Mouse (Mus musculus): Measurements from ENCODE around the gene Gpatch3. TPM values are rescaled to one million over a fixed set of nuclear protein-coding genes. Genes with fewer than 3 reads are reported as not detected.
A peak's percentile ranks its signal among the peaks of the same experiment; 100 is the strongest.

The Gpatch3 gene
- total RNA-seq (2021), result 10 to 100 TPM in 1 of 2 experiments, 1 to 10 TPM in 1; 6.2 to 10.0 TPM

DNA sequence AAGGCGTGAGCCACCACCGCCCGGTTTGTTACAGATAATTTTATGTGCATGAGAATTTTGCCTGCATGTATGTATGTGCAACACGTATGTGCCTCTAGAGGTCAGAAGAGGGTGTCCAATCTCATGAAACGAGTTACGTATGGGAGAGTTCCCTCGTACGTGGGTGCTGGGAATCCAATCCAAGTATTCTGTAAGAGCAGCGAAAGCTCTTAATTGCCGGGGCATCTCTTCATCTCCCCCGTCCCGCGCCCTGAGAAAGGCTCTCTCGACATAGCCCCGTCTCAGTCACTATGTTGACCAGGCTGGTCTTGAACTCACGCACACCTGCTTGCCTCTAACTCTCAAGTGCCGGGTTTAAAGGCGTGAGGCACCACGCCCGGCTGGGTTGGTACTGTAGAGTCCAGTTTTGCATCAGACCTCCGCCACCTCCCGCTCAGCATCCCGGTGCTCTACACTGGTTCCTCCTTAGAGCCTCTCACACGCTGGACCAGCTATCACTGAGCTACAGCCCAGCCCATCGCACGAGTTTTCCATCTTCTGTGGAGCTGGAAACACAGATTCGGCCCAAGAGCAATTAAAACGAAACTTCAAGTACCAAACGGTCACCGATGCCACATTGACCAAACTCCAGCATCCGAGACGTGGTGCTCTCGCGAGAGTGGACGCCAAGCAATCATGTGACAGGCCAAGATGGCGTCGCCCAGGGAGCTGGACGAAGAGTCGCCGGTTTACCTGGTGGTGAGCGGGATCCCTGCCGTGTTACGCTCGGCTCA lies at the start of gene Gpatch3:
Gene Gpatch3, plus strand, starts transcription at position 676 of the 773 bp plus-strand sequence.
- intact Hi-C loops (cut with DNase I), result no loop called here

DNA sequence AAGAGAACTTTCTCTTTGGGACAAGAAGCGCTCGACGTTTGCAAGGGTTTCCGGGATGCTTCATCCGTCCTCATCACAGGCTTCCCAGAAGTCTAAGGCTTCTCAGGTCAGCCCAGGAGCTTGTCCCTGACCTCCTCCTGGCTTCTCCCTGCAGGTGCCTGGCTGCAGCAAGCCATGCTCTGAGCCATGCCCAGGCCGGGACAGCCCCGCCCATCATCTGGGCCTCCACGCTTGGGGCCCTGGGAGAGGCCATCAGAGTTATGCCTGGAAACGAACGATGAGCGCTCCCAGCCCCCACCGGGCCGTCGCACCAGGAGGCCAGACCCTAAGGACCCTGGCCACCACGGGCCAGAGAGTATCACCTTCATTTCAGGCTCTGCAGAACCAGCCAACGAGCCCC lies 46.8 kb upstream of the Gpatch3 start:
- no peak for DNase-seq

More for the DNA sequence above, at the start of gene Gpatch3:
- peak; percentile 94 for DNase-seq

DNA sequence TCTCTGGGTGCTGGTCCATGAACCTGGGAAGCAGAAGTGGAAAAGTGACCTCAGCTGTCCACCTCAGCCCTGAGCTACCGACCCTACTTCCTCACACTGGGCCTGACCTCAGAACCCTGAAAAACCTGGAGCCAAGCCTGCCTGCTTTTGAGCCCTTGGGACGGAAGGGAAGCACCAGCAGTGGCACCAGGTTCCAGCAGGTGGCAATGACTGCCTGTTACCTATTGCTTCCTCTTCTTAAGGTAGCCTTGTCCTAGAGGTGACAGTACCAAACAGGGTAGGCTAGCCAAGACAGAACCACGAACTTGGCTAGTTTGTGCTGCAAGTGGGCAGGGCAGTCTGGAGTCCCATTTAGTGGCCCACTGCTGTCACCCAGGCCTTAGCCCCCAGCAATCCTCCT lies 41.8 kb upstream of the Gpatch3 start:
- intact Hi-C loops (cut with DNase I), result no loop called here
- no peak for DNase-seq

More for the DNA sequence above, 46.8 kb upstream of the Gpatch3 start:
- intact Hi-C loops (cut with DNase I), result no loop called here

DNA sequence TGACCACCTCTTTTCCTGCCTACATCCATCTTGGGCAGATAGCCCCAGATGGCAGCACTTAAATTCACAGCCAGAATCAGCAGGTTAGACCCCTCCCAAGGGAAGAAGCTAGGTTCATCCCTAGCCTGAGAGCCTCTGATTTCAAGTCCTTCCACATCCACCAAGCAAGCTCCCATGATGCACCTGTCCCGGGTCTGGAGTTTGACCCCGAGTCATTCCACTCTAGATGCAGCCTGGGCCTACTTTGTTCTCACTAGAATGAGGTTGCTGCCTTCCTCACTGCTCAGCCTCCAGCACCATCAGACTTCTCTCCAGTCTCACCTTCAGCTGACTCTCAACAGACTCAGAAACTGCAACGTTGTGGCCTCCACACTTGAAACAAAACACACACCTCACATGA lies 38.5 kb upstream of the Gpatch3 start:
- DNase-seq, result no peak
- intact Hi-C loops (cut with DNase I), result no loop called here

DNA sequence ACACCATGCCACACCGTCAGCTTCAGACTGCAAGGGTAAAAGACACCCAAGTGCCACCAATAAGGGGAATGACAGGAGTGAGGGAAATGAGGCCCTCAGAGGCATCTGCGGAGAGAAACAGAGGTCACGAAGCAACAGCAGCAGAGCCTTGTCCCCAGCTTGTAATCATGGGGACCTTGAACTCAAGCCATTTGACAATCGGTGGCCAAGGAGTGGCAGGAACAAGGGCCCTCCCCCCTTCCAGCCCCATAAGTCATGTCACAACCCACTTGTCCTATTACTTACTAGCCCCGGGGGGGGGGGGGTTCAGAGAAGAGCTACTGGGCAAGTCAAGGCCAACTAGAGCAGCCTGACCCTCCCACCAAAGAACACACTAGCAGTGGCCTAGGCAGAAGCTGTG lies 37.9 kb upstream of the Gpatch3 start:
- no peak for DNase-seq
- intact Hi-C loops (cut with DNase I), result no loop called here

DNA sequence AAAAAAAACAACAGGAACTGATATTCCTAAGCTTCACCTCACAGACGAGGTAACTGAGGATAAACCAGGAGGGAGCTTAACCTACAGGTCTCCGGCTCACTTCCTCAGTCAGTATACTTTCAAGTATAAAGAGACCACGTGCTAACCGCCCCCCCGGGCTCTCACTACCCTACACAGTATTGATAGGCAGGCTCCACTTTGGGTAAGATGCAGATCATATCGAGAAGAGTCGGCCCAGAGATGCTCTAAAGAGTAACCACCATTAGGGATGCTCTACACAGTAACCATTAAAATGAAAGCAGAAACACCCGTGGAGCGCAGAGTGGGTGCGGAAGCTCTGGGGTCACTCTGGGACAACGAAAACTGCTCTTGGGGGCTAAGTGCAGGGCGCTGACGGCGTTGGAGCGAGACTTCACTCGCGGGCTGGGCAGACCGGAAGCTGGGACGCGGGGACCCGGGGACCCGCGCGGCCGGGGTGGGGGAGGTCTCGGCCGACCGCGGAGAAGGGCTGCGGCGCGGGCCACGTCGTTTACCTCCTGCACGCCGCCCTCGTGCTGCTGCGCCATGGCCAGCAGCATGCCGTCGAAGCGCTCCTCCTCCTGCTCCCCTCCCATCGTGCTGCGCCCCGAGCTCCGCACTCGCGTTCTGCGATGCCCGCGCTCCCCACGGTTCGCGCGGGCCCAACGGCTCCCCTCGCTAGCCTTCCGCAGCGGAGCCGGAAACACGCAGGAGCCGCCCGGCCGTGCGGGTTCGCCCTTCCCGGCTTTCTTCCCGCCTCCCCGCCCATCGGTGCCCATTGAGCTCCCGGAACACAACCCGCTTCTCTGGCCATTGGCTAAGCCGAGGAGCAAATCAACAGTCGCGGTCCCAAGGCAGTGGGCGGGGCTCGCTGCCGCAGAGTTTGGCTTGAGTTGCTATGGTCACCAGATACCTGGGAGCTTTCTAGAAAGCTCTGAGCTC lies 29.0 kb upstream of the Gpatch3 start, which contains the start of gene Nudc:
Gene Nudc, minus strand, starts transcription at position 725 of the 960 bp plus-strand sequence.
- intact Hi-C loops (cut with DNase I), result no loop called here
- peak; percentile 96 for DNase-seq

DNA sequence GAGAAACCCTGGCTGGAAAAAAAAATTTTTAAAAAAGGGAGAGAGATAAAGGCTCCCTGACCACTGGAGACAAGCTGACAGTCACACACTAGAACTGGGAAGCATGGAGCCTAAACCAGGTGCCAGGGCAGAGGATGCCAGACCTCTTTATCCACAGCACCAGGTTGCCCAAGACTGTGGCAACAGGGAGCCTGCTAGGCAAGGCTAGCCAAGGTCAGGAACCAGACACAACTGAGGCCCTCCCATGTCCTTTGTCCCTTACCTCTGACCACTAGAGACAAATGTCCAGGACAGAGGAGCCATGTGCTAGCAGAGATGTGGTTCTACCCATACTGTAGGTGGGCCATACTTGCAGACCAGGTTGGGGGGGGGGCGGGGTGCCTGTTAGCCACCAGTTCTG lies 22.5 kb upstream of the Gpatch3 start:
- no peak for DNase-seq
- intact Hi-C loops (cut with DNase I), result no loop called here

DNA sequence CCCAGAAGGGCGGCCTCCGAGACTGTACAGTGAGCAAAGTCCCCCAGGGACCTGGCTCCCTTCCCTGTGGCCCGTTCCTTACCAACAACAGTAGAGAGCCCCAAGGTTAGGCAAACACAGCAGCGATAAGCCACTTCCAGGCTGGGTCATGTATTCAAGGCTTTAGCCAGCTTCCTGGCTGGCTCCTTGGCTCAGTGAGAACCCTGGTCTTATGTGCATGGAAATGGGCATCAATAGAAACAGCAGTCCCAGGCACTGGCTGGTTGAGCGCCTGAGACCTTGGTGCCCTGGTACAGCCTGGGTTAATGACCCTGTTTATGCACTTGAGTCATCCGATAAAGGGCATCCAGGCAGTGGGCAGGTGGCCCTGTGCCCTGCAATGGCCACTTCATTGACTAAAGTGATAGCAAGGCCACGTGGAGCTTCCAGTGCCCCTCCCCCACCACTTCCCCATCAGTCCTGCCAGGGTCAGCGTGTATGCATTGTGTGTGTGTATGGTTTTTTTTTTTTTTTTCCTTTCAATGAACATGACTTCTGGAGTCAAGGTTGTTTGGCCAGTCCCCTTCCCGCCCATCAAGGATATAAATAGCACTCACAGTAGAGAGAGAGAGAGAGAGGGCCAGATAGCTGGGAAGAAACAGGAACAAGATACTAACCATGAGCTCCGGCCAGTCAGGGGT lies 21.6 kb upstream of the Gpatch3 start, which contains the start of gene Nr0b2:
Gene Nr0b2, plus strand, starts transcription at position 609 of the 680 bp plus-strand sequence.
- intact Hi-C loops (cut with DNase I), result no loop called here
- DNase-seq, result no peak

DNA sequence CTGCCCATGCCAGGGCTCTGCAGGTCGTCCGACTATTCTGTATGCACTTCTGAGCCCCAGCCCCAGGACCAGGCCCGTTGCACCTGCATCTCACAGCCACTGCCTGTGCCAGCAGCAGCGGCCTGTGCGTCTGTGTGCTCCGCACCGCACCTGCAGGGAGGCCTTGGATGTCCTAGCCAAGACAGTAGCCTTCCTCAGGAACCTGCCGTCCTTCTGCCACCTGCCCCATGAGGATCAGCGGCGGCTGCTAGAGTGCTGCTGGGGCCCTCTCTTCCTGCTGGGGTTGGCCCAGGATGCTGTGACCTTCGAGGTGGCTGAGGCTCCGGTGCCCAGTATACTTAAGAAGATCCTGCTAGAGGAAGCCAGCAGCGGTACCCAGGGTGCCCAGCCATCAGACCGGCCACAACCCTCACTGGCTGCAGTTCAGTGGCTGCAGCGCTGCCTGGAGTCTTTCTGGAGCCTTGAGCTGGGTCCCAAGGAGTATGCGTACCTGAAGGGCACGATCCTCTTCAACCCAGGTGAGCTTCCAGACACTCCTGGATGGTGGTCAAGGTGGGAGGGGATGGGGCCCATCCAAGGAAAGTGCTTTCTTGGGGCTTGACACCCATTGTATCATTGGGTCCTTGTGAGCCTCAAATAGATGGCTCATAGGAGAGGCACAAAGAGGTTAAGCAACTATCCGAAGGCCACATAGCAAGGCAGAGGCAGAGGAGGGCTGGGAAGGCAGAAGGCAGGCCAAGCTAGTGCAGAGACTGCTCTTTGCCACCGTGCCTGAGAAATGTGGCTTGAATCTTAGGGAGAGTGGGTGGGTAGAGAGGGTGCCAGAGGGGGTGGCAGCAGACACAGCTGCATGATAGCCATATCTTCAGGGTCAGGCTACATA lies 20.9 kb upstream of the Gpatch3 start:
- DNase-seq, result no peak
- intact Hi-C loops (cut with DNase I), result no loop called here

DNA sequence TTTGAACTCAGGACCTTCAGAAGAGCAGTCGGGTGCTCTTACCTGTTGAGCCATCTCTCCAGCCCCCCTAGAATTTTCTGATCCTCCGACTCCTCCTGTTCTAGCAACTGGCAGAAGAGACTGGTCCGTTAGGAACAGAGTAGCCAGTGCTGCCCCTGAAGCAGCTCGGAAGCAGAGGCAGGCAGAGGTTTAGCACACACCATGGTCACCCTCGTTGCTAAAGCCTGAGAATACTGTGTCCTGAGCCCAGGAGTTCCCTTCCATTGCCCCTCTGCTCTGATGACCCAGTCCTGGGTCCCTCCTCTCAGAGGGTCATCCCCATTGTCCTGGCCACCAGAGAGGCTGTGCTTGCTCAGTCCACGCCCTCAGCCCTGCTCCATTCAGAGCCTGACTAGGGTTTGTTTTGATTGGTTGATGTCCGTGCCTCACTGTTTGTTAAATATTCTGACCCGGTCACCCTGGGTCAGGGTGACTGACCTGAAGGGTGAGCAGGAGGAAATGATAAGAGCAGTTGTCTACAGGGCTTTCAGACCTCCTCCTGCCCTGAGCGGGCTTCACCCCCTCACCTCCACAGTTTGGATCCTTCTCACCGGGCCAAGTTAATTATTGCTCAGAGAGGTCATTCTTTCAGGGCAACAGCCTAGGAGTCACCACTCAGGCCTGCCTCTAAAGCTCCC lies 17.4 kb upstream of the Gpatch3 start:
- intact Hi-C loops (cut with DNase I), result no loop called here
- no peak for DNase-seq

DNA sequence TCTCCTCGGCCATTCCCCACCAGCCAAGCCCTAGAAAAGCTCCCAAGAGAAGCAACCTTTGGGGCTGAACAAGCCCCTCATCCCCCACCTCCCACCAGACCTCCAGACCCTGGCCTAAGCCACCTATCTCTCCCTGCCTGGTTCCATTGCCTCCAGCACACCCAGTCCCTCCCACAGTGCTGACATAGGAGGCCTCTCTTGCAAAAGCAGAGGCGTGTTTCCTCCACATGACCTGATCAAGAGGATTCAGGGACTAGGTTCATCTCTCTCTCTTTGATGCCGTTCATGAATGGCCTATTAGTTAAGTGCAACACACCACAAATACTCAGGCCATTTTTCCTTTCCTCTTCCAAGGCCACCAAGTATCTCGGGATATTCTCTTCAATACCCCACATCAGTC lies 14.7 kb upstream of the Gpatch3 start:
- no peak for DNase-seq
- intact Hi-C loops (cut with DNase I), result no loop called here

DNA sequence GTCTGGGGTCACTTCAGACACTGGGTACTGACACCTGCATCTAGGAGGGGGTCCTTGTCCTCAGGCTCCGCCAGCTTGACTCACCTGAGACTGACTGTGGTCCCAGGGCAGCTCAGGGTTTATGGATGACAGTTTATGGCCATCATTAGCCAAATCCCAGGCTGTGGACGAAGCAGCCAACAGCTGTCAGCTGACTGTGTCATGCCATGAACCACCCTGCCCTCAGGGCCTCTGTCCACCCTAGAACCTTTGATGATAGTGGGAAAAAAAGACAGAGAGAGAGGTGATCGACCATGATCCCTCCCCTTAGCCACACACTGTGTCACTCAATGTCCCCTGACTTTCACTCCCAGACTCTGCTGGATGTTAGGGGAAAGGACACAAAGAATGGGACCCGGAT lies 12.9 kb upstream of the Gpatch3 start:
- intact Hi-C loops (cut with DNase I), result no loop called here
- DNase-seq, result no peak

DNA sequence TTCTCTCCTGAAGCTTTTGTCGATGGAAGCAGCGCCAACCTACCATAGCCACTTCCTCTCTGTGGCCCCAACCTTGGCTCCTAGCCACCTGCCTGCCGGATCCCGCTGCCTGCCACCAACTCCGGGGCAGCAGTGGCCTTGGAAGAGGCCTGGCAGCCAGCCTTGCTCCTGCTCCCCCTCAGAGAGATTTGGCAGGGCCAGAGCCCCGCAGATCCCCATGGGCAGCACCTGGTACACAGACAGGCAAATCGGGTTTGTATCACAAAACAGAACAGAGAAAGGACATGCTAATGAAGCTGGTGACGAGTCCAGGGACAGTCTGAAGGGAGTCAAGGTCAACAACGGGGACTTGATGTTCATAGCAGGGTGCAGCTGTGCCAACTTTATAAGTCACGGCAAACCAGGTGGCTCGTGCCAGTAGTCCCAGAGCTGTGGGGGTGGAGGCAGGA lies 11.4 kb upstream of the Gpatch3 start:
- peak; percentile 87 for DNase-seq
- intact Hi-C loops (cut with DNase I), result no loop called here

DNA sequence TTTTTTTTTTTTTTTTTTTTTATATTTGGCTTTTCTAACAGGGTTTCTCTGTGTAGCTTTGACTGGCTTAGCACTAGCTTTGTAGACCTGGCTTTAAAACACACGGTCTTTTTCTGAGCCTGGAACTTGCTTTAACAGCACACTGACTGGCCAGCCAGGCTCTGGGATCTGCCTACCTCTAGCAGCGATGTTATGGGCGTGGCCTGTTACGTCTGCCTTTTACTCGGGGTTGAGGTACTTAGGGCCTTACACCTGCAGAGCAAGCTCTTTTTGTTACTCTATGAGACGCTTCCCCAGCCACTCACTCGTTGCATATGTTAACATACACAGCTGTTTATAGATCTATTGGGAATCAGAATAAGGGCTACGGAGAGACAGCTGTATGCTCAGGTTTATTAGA lies 7.3 kb upstream of the Gpatch3 start:
- intact Hi-C loops (cut with DNase I), result no loop called here
- DNase-seq, result no peak

DNA sequence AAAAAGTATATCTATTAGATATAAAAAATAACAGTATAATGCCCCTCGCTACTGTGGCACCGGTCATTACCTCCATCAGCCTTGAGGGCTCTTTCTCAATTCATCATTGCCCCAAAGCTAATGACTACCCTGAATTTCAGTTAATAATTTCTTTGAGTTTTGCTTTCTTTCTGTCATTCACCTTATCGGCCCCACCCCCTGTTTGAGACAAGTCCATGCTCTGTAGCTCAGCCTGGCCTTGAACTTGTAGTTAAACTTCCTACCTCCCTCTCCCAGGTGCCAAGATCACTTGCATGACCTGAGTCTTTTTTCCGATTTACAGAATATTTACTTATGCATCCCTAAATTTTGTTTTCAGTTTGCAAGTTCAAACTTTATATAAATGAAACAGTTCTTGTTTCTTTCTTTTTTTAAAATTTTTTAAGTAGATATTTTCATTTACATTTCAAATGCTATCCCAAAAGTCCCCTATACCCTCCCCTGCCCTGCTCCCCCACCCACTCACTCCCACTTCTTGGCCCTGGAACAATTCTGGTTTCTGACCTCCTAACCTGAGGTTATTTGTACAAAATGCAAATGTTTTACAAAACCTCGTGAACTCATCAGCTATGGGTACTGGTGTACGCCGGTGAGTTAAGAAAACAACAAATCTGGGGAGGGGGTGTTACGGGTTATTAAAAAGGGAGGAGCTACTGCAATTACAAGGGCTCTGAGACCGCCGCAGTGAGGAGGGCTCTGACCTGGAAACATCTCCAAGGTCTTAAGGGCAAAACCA lies 5.1 kb upstream of the Gpatch3 start:
- intact Hi-C loops (cut with DNase I), result no loop called here
- no peak for DNase-seq

DNA sequence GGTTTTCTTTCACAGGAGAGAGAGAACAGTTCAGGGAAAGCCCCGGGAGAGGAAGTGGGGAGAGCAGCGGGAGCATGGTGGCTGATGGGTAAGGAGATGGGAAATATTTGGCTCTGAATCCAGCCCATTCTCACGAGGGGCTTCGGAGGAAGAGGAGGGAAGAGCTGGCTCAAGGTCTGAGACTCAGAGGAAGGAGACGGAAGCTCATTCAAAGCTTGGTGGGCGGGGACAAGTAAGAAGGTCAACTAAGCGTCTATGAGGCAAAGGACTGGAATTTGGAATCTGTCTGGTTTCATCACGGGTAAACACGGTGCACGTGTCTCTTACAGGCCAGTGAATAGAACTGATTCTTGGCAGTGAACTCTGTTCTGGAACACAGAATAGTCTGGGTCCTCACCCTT lies 4.5 kb upstream of the Gpatch3 start:
- DNase-seq, result no peak
- intact Hi-C loops (cut with DNase I), result no loop called here

DNA sequence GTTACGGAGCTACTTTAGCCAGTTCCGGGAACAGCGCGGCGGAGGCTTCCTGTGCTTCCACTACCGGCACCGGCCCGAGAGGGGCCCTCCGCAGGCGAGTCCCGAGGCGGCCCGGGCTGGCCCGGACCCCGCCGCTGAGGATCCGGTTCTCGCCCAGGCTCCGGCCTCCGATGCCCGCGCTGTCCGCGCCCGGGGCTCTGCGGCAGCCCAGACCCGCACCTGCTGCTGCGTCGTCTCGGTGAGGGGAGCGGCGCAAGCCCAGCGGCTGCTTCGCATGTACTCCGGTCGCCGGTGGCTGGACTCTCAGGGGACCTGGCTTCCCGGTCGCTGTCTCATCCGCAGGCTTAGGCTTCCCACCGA lies 278 bp downstream of the Gpatch3 start:
- no peak for DNase-seq
- intact Hi-C loops (cut with DNase I), result no loop called here

DNA sequence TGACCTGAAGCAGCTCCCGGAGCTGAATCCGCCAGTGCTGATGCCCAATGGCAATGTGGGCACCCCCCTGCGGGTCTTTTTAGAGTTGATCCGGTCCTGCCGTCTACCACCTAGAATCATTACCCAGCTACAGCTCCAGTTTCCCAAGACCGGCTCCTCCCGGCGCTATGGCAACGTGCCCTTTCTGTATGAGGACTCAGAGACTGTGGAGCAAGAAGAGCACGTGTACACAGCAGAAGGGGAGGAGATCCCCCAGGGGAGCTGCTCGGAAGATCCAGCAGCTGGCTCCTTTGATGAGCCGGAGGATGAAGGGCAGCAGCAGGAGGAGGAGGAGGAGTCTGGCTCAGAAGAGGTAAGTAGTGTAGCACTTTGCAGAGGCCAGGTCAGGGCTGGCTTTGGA lies 3.4 kb downstream of the Gpatch3 start:
- intact Hi-C loops (cut with DNase I), result no loop called here
- no peak for DNase-seq

DNA sequence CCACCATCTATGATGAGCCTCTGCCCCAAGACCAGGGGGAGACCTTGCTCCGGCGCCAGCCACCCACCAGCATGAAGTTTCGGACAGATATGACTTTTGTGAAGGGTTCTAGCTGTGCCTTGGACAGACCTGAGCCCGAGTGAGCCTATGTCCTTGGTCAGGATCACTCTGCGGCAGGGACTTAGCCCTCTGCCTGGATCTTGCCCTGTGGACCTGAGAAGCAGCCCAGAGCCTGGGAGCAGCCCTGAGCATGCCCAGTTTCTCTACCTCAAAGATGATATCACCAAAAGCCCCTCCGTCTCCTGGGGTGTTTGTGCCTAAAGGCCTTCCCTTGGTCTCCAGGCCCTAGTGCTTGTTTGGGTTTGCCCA lies 9.1 kb downstream of the Gpatch3 start:
- DNase-seq, result no peak
- intact Hi-C loops (cut with DNase I), result no loop called here
